Mouse (Mus musculus): ENCODE measurements around the gene Ermn. TPM values are rescaled to one million over a fixed set of nuclear protein-coding genes. Genes with fewer than 3 reads are reported as not detected.

The Ermn gene
- 0.37 TPM for polyA plus RNA-seq (2017; shearing (Covaris generic))

DNA sequence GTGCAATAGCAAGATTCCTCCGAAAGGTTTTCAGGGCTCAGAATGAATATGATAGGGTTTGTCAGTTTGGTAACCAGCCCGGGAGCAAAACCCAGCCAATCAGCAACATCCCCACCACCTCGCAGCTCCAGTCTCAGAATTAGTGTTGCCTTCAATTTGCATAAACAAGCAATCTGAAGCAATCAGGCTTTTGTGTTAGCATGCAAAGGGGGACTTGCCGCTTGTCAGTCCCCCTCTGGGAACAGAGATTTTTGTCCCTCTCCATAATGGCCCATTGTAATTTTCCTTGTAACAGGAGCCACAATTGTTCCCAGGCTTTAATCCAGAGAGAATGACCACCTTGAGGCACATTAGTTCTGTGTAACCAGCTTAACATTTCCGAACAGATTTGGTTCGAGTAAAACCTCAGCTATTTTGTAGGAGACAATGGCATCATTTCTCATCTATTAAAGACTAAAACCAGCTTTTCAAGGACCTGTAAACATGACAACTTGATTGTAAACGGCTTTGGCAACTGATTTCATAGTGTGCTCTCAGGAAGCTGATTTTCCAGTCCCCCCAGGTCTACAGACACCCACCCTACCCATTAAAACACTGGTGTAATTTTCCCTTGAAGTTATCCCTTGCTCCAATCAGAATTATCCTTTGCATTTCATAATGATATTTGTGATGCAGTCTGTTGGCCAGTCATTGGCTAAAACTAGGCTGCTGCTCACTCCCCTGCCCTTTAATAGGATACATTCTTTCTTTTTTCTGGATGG is at the start of gene Ermn:
TSS of gene Ermn (minus strand) at position 44 of the 761 bp plus-strand sequence.

DNA sequence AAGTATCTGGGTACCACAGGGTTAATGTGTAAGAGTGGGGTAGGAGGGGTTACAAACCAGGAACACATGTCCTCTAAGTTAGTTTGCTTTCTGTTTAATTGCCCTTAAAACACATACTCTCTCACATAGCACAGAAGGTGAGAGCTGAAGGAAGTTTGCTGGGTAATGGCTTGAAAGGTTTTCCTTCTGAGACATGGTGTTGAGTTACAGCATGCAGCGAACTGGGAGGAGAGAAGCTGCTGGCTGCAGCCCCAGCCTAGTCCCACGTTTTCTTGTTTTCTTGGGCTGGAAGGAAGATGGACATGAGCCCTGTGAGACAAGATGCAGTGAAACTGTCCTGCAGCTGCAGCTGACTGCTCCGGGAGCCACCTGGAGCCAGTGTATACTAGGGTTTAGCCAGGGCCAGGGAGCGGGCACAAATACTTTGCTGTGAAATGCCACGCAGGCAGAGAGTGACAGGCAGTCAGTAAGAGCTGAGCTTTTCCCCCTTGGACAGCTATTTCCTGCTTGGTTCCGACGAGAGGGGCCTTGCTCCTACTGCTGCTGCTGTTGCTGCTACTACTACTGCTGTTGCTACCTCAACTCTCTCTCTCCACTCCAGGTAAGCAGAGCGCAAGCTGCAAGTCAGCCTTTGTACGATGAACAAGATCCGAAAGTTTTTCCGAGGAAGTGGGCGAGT is 54.8 kb downstream of the Ermn start, which contains the start of gene Galnt5:
TSS of gene Galnt5 (plus strand) at position 133 of the 679 bp plus-strand sequence.

Other genes with a start within 250 kb of the Ermn start
- not detected for gene Galnt5, start 55.0 kb downstream of the Ermn start, polyA plus RNA-seq (2017; shearing (Covaris generic))
- gene Cytip, start 142.7 kb upstream of the Ermn start, polyA plus RNA-seq (2017; shearing (Covaris generic)), result 905 TPM

All from effector memory CD4-positive, alpha-beta T cell, adult 5 months (primary cell).